8 mouse cellular contexts compared by ENCODE assay signal in the genomic region with DNA sequence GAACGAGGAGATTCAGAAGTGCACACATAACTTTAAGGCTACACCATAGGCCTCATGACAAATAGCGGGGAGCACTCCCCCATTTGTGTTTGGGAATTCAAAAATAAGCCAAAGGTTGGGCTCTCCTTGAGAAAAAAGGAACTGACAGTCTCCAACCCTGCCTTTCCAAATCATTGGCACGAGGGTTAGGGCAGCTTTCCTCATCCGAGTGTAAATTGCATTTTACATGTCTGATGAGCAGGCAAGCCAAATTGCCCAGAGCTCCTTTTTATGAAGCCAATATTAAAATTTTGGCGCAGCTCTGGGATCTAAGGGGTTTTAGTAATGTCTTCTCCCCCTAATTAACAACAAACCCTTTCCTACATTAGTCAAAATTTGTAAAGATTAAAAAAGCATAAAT. TPM values are rescaled to one million over a fixed set of nuclear protein-coding genes. Genes with fewer than 3 reads are reported as not detected.
DNase-seq lines count a peak whose midpoint lies in the region; ATAC-seq and TF ChIP-seq lines count a peak whose summit lies in the region.

No protein-coding gene starts in this region.

- WGBS in lung, embryonic 14.5 days = 39% methylated on average over 5 of the region's 5 CpGs
- 37% methylated on average over 5 of the region's 5 CpGs for WGBS in intestine, embryonic 14.5 days
- WGBS in neural tube, embryonic 14.5 days = 26% methylated on average over 5 of the region's 5 CpGs

- no peak for ATAC-seq in lung, embryonic 14.5 days (ENCODE audit: insufficient read depth)
- no peak for ATAC-seq in intestine, embryonic 14.5 days (replicated peaks; ENCODE audit: low FRiP score, low TSS enrichment, low read depth)
- no peak for ATAC-seq in neural tube, embryonic 14.5 days (ENCODE audit: low read depth)

- peaks cover 7% of the 10 kb centered on the region; the same call in 1 of the 2 replicates for H3K4me1 ChIP-seq in lung, embryonic 14.5 days (ENCODE audit: insufficient read depth)
- peaks cover 23% of the 10 kb centered on the region for H3K4me1 ChIP-seq in intestine, embryonic 14.5 days (replicated peaks; ENCODE audit: control insufficient read depth, insufficient read depth, low read length)
- H3K4me1 ChIP-seq in neural tube, embryonic 14.5 days (ENCODE audit: control insufficient read depth, insufficient read depth, low read length) = peaks cover 12% of the 10 kb centered on the region

- H3K27ac ChIP-seq in lung, embryonic 14.5 days (ENCODE audit: low read depth) = no peak overlapping the region
- H3K27ac ChIP-seq in intestine, embryonic 14.5 days (ENCODE audit: low read depth) = no peak overlapping the region
- H3K27ac ChIP-seq in neural tube, embryonic 14.5 days (ENCODE audit: low read depth, low read length) = no peak overlapping the region

- TF ChIP-seq CTCF in lung, embryonic 14.5 days (IDR thresholded peaks at IDR 0.05; ENCODE audit: low read depth) = no peak

- H3K4me3 ChIP-seq in lung, embryonic 14.5 days (ENCODE audit: low read depth, low read length) = peak overlapping the region; percentile 55; the same call in 1 of the 2 replicates
- H3K4me3 ChIP-seq in intestine, embryonic 14.5 days (ENCODE audit: low read depth, low read length) = peak overlapping the region; percentile 54; the same call in 1 of the 2 replicates
- H3K4me3 ChIP-seq in neural tube, embryonic 14.5 days (ENCODE audit: low read depth, low read length) = peak overlapping the region; percentile 10; the same call in 1 of the 2 replicates

- no peaks in the 10 kb centered on the region for H3K9me3 ChIP-seq in lung, embryonic 14.5 days (ENCODE audit: low read depth, low read length)
- H3K9me3 ChIP-seq in intestine, embryonic 14.5 days (ENCODE audit: control insufficient read depth, low read length) = no peaks in the 10 kb centered on the region
- no peaks in the 10 kb centered on the region for H3K9me3 ChIP-seq in neural tube, embryonic 14.5 days (ENCODE audit: control insufficient read depth, low read length)

- peaks cover 19% of the 10 kb centered on the region; the same call in 1 of the 2 replicates for H3K27me3 ChIP-seq in lung, embryonic 14.5 days (ENCODE audit: insufficient read depth, low read length)
- H3K27me3 ChIP-seq in intestine, embryonic 14.5 days (replicated peaks; ENCODE audit: control insufficient read depth, insufficient read depth, low read length) = peaks cover 21% of the 10 kb centered on the region
- peaks cover 10% of the 10 kb centered on the region; the same call in 1 of the 2 replicates for H3K27me3 ChIP-seq in neural tube, embryonic 14.5 days (ENCODE audit: control insufficient read depth, insufficient read depth, low read length)

- peak overlapping the region; percentile 91 for H3K4me2 ChIP-seq in lung, embryonic 14.5 days
- H3K4me2 ChIP-seq in intestine, embryonic 14.5 days (ENCODE audit: low read length) = peak overlapping the region; percentile 80
- H3K4me2 ChIP-seq in neural tube, embryonic 14.5 days (ENCODE audit: low read depth, low read length) = peak overlapping the region; percentile 81; the same call in 1 of the 2 replicates

- 0 out of 2 replicates have a peak overlapping the region, but pooled peaks have one; percentile 1 for H3K9ac ChIP-seq in lung, embryonic 14.5 days
- H3K9ac ChIP-seq in intestine, embryonic 14.5 days (ENCODE audit: low read length) = no peak overlapping the region
- no peak overlapping the region for H3K9ac ChIP-seq in neural tube, embryonic 14.5 days (replicated peaks; ENCODE audit: low read depth, low read length)

- peak; percentile 44 to 61 for DNase-seq in cerebellum, postnatal 14 days
- DNase-seq in cerebellum, adult 18-20 months = no peak
- peak; percentile 44 for DNase-seq in lung, embryonic 14.5 days
- DNase-seq in lung, postnatal 36 days = no peak
- no peak for DNase-seq in intestine, embryonic 14.5 days (ENCODE audit: low spot score)
- DNase-seq in urinary bladder, postnatal 4 days (ENCODE audit: low spot score in 2 of 2) = no peak
- no peak for DNase-seq in urinary bladder, postnatal 10 days (ENCODE audit: low spot score)

- no peaks in the 10 kb centered on the region for H3K36me3 ChIP-seq in lung, embryonic 14.5 days (ENCODE audit: insufficient read depth)
- H3K36me3 ChIP-seq in intestine, embryonic 14.5 days (ENCODE audit: control insufficient read depth, insufficient read depth, low read length) = no peaks in the 10 kb centered on the region
- H3K36me3 ChIP-seq in neural tube, embryonic 14.5 days (ENCODE audit: control insufficient read depth, insufficient read depth, low read length) = no peaks in the 10 kb centered on the region

RNA-seq across cellular contexts. Expression of a gene that starts 2.1 kb away (rescaled TPM):
- 19.4 and 21.4 TPM in 2 replicates for polyA plus RNA-seq in lung, embryonic 14.5 days (2014; fragmentation: Nextera tagmentation; extraction: Ambion mirVana)
- polyA plus RNA-seq in intestine, embryonic 14.5 days (2014; fragmentation: Nextera tagmentation; extraction: Ambion mirVana) = 62.8 and 64.4 TPM in 2 replicates
- polyA plus RNA-seq in neural tube, embryonic 14.5 days (2014; fragmentation: Nextera tagmentation; extraction: Ambion mirVana) = 13.3 and 17.7 TPM in 2 replicates

RNA-seq across cellular contexts. Expression of a gene that starts 43.2 kb away (rescaled TPM):
- 650 and 710 TPM in 2 replicates for polyA plus RNA-seq in lung, embryonic 14.5 days (2014; fragmentation: Nextera tagmentation; extraction: Ambion mirVana)
- 747 and 830 TPM in 2 replicates for polyA plus RNA-seq in intestine, embryonic 14.5 days (2014; fragmentation: Nextera tagmentation; extraction: Ambion mirVana)
- 819 and 952 TPM in 2 replicates for polyA plus RNA-seq in neural tube, embryonic 14.5 days (2014; fragmentation: Nextera tagmentation; extraction: Ambion mirVana)

Comparison
In these comparisons a context has a peak if more than half of its experiments do, and no peak if none do; other contexts are left out.
1. DNase-seq: peak in cerebellum, postnatal 14 days (2 of 2) and lung, embryonic 14.5 days (single experiment); none in cerebellum, adult 18-20 months (0 of 2), lung, postnatal 36 days (single experiment), intestine, embryonic 14.5 days (single experiment), urinary bladder, postnatal 4 days (0 of 2) and urinary bladder, postnatal 10 days (single experiment).
2. Peak in every context shown above with its lines, with median percentiles within 50 percentile points of each other: H3K4me2 ChIP-seq and H3K4me3 ChIP-seq.